Mouse (Mus musculus): ENCODE data around the gene Acer2. TPM values are rescaled to one million over a fixed set of nuclear protein-coding genes. Genes with fewer than 3 reads are reported as not detected.

Acer2 gene
- polyA plus RNA-seq, 1 experiment from 2014 or later = 19.0 TPM

GRCm38 (mm10) chr4:86858070-86858440, 16.1 kb upstream of the Acer2 start:
- no peak for ATAC-seq (ENCODE audit: low FRiP score)
- no peaks in the 10 kb centered on the region for H3K9me3 ChIP-seq (replicated peaks)
- 54% methylated on average over 12 of the region's 12 CpGs for WGBS
- H3K36me3 ChIP-seq = peaks cover 23% of the 10 kb centered on the region
- peak overlapping the region; percentile 96 for H3K27ac ChIP-seq
- no peaks in the 10 kb centered on the region for H3K27me3 ChIP-seq
- peak overlapping the region; percentile 99 for H3K9ac ChIP-seq
- H3K4me1 ChIP-seq = peaks cover 14% of the 10 kb centered on the region
- H3K4me2 ChIP-seq (replicated peaks) = peak overlapping the region; percentile 79
- H3K4me3 ChIP-seq = peak overlapping the region; percentile 95

- Histone ChIP-seq H3K36me3 (no peaks in the 10 kb centered on the region), H3K27ac (no peak overlapping the region), H3K4me1 (no peaks in the 10 kb centered on the region), H3K27me3 (no peaks in the 10 kb centered on the region), H3K9ac (no peak overlapping the region), H3K4me2 (replicated peaks) (no peak overlapping the region), H3K4me3 (no peak overlapping the region), H3K9me3 (replicated peaks) (no peaks in the 10 kb centered on the region)
- 86% methylated on average over 5 of the region's 5 CpGs for WGBS
- no peak for ATAC-seq (ENCODE audit: low FRiP score)
These were observed 10.1 kb upstream of the Acer2 start for GRCm38 (mm10) chr4:86864087-86864486.

- Histone ChIP-seq H3K4me3 (no peak overlapping the region), H3K9me3 (replicated peaks) (no peaks in the 10 kb centered on the region), H3K9ac (no peak overlapping the region), H3K36me3 (no peaks in the 10 kb centered on the region), H3K27me3 (peaks cover 16% of the 10 kb centered on the region), H3K27ac (no peak overlapping the region), H3K4me2 (replicated peaks) (no peak overlapping the region), H3K4me1 (peaks cover 8% of the 10 kb centered on the region; the same call in 1 of the 2 replicates)
- ATAC-seq (ENCODE audit: low FRiP score) = no peak
These were observed 2.2 kb upstream of the Acer2 start for GRCm38 (mm10) chr4:86871988-86872387.

- H3K9me3 ChIP-seq (replicated peaks) = no peaks in the 10 kb centered on the region
- 56% methylated on average over 4 of the region's 4 CpGs for WGBS
- no peak for ATAC-seq (ENCODE audit: low FRiP score)
- H3K4me1 ChIP-seq = peaks cover 8% of the 10 kb centered on the region; the same call in 1 of the 2 replicates
- H3K4me3 ChIP-seq = no peak overlapping the region
- H3K4me2 ChIP-seq (replicated peaks) = no peak overlapping the region
- H3K27ac ChIP-seq = no peak overlapping the region
- peaks cover 16% of the 10 kb centered on the region for H3K27me3 ChIP-seq
- H3K9ac ChIP-seq = no peak overlapping the region
- H3K36me3 ChIP-seq = no peaks in the 10 kb centered on the region
These were observed 1.1 kb upstream of the Acer2 start for GRCm38 (mm10) chr4:86873072-86873471.

- peaks cover 8% of the 10 kb centered on the region; the same call in 1 of the 2 replicates for H3K4me1 ChIP-seq
- H3K9me3 ChIP-seq (replicated peaks) = no peaks in the 10 kb centered on the region; the same call in 1 of the 2 replicates
- H3K36me3 ChIP-seq = no peaks in the 10 kb centered on the region
- ATAC-seq (ENCODE audit: low FRiP score) = no peak
- peaks cover 12% of the 10 kb centered on the region for H3K27me3 ChIP-seq
- 94% methylated on average over 2 of the region's 2 CpGs for WGBS
- no peak overlapping the region for H3K27ac ChIP-seq
- H3K4me3 ChIP-seq = no peak overlapping the region
- H3K4me2 ChIP-seq (replicated peaks) = no peak overlapping the region
- no peak overlapping the region for H3K9ac ChIP-seq
These were observed 5.3 kb downstream of the Acer2 start for GRCm38 (mm10) chr4:86879477-86879876.

- no peak for ATAC-seq (ENCODE audit: low FRiP score)
- no peak overlapping the region for H3K9ac ChIP-seq
- no peaks in the 10 kb centered on the region for H3K4me1 ChIP-seq
- H3K9me3 ChIP-seq (replicated peaks) = no peaks in the 10 kb centered on the region; the same call in 1 of the 2 replicates
- H3K4me2 ChIP-seq (replicated peaks) = no peak overlapping the region
- H3K27me3 ChIP-seq = peaks cover 8% of the 10 kb centered on the region; the same call in 1 of the 2 replicates
- no peak overlapping the region for H3K27ac ChIP-seq
- no peaks in the 10 kb centered on the region for H3K36me3 ChIP-seq
- H3K4me3 ChIP-seq = no peak overlapping the region
- WGBS = 87% methylated on average over 4 of the region's 4 CpGs
These were observed 7.0 kb downstream of the Acer2 start for GRCm38 (mm10) chr4:86881178-86881577.

GRCm38 (mm10) chr4:86882413-86882812, 8.2 kb downstream of the Acer2 start:
- Histone ChIP-seq H3K36me3 (no peaks in the 10 kb centered on the region), H3K4me1 (no peaks in the 10 kb centered on the region), H3K4me2 (replicated peaks) (no peak overlapping the region), H3K4me3 (no peak overlapping the region), H3K27ac (no peak overlapping the region), H3K27me3 (peaks cover 3% of the 10 kb centered on the region; the same call in 1 of the 2 replicates), H3K9me3 (replicated peaks) (no peaks in the 10 kb centered on the region; the same call in 1 of the 2 replicates), H3K9ac (no peak overlapping the region)
- ATAC-seq (ENCODE audit: low FRiP score) = no peak
- WGBS = 51% methylated on average over 2 of the region's 2 CpGs

GRCm38 (mm10) chr4:86884945-86885344, 10.7 kb downstream of the Acer2 start:
- H3K27ac ChIP-seq = no peak overlapping the region
- H3K4me2 ChIP-seq (replicated peaks) = no peak overlapping the region
- H3K27me3 ChIP-seq = peaks cover 3% of the 10 kb centered on the region; the same call in 1 of the 2 replicates
- no peak overlapping the region for H3K9ac ChIP-seq
- 34% methylated on average over 4 of the region's 4 CpGs for WGBS
- no peak for ATAC-seq (ENCODE audit: low FRiP score)
- H3K4me3 ChIP-seq = no peak overlapping the region
- H3K4me1 ChIP-seq = no peaks in the 10 kb centered on the region
- H3K9me3 ChIP-seq (replicated peaks) = no peaks in the 10 kb centered on the region; the same call in 1 of the 2 replicates
- H3K36me3 ChIP-seq = no peaks in the 10 kb centered on the region

- no peaks in the 10 kb centered on the region for H3K9me3 ChIP-seq (replicated peaks)
- peaks cover 3% of the 10 kb centered on the region; the same call in 1 of the 2 replicates for H3K27me3 ChIP-seq
- H3K4me2 ChIP-seq (replicated peaks) = peak overlapping the region; percentile 33
- no peaks in the 10 kb centered on the region for H3K36me3 ChIP-seq
- 52% methylated on average over 12 of the region's 12 CpGs for WGBS
- H3K9ac ChIP-seq = no peak overlapping the region
- H3K4me1 ChIP-seq = no peaks in the 10 kb centered on the region
- peak overlapping the region; percentile 2; the same call in 1 of the 2 replicates for H3K4me3 ChIP-seq
- no peak for ATAC-seq (ENCODE audit: low FRiP score)
- H3K27ac ChIP-seq = no peak overlapping the region
These were observed 11.6 kb downstream of the Acer2 start for GRCm38 (mm10) chr4:86885790-86886159.

GRCm38 (mm10) chr4:86886160-86886878, 12.1 kb downstream of the Acer2 start:
- H3K4me1 ChIP-seq = no peaks in the 10 kb centered on the region
- H3K36me3 ChIP-seq = no peaks in the 10 kb centered on the region
- 38% methylated on average over 18 of the region's 18 CpGs for WGBS
- no peak overlapping the region for H3K27ac ChIP-seq
- no peak overlapping the region for H3K9ac ChIP-seq
- H3K4me2 ChIP-seq (replicated peaks) = peak overlapping the region; percentile 33
- H3K9me3 ChIP-seq (replicated peaks) = no peaks in the 10 kb centered on the region
- H3K27me3 ChIP-seq = peaks cover 3% of the 10 kb centered on the region; the same call in 1 of the 2 replicates
- ATAC-seq (ENCODE audit: low FRiP score) = no peak
- H3K4me3 ChIP-seq = peak overlapping the region; percentile 2; the same call in 1 of the 2 replicates

GRCm38 (mm10) chr4:86887879-86888278, 13.7 kb downstream of the Acer2 start:
- H3K4me2 ChIP-seq (replicated peaks) = no peak overlapping the region
- no peaks in the 10 kb centered on the region for H3K4me1 ChIP-seq
- no peak overlapping the region for H3K4me3 ChIP-seq
- H3K27me3 ChIP-seq = peaks cover 3% of the 10 kb centered on the region; the same call in 1 of the 2 replicates
- WGBS = 64% methylated on average over 5 of the region's 5 CpGs
- no peaks in the 10 kb centered on the region for H3K36me3 ChIP-seq
- no peak overlapping the region for H3K27ac ChIP-seq
- no peak for ATAC-seq (ENCODE audit: low FRiP score)
- H3K9me3 ChIP-seq (replicated peaks) = no peaks in the 10 kb centered on the region
- H3K9ac ChIP-seq = no peak overlapping the region

GRCm38 (mm10) chr4:86897411-86897810, 23.2 kb downstream of the Acer2 start:
- H3K36me3 ChIP-seq = no peaks in the 10 kb centered on the region
- H3K4me1 ChIP-seq = no peaks in the 10 kb centered on the region
- H3K4me2 ChIP-seq (replicated peaks) = no peak overlapping the region
- no peak overlapping the region for H3K9ac ChIP-seq
- 80% methylated on average over 7 of the region's 7 CpGs for whole genome bisulfite sequencing
- no peaks in the 10 kb centered on the region for H3K9me3 ChIP-seq (replicated peaks)
- H3K4me3 ChIP-seq = no peak overlapping the region
- no peak for ATAC-seq (ENCODE audit: low FRiP score)
- H3K27ac ChIP-seq = no peak overlapping the region
- H3K27me3 ChIP-seq = no peaks in the 10 kb centered on the region

Data from hindbrain, embryonic 12.5 days (tissue).